Mouse (Mus musculus): ENCODE measurements around the gene Olfr287.
A peak's percentile ranks its signal among the peaks of the same experiment; 100 is the strongest.

The Olfr287 gene

GRCm38 (mm10) chr15:98220877-98221276 lies at the start of gene Olfr287, which contains the start of gene Gm44579:
TSS of gene Olfr287 (minus strand) at chr15:98221056.
TSS of gene Gm44579 (minus strand) at chr15:98220977.
- DNase-seq (ENCODE audit: extremely low read depth, insufficient read length, low spot score) = no peak

GRCm38 (mm10) chr15:98257776-98258175 lies 36.9 kb upstream of the Olfr287 start:
- no peak for DNase-seq (ENCODE audit: extremely low read depth, insufficient read length, low spot score)

GRCm38 (mm10) chr15:98257193-98257592 lies 36.3 kb upstream of the Olfr287 start, which contains the start of gene H1fnt:
TSS of gene H1fnt (minus strand) at chr15:98257293.
- DNase-seq (ENCODE audit: extremely low read depth, insufficient read length, low spot score) = no peak

- peak; percentile 7 for DNase-seq (ENCODE audit: extremely low read depth, insufficient read length, low spot score)
Observed at GRCm38 (mm10) chr15:98256271-98256670, 35.4 kb upstream of the Olfr287 start.

GRCm38 (mm10) chr15:98235442-98235841 lies 14.6 kb upstream of the Olfr287 start:
- DNase-seq (ENCODE audit: extremely low read depth, insufficient read length, low spot score) = no peak

GRCm38 (mm10) chr15:98234350-98234749 lies 13.5 kb upstream of the Olfr287 start, which contains the start of gene Olfr286:
TSS of gene Olfr286 (minus strand) at chr15:98234450.
- DNase-seq (ENCODE audit: extremely low read depth, insufficient read length, low spot score) = no peak

GRCm38 (mm10) chr15:98226096-98226495 lies 5.2 kb upstream of the Olfr287 start:
- DNase-seq (ENCODE audit: extremely low read depth, insufficient read length, low spot score) = no peak

GRCm38 (mm10) chr15:98225610-98226009 lies 4.8 kb upstream of the Olfr287 start:
- DNase-seq (ENCODE audit: extremely low read depth, insufficient read length, low spot score) = no peak

- no peak for DNase-seq (ENCODE audit: extremely low read depth, insufficient read length, low spot score)
Observed at GRCm38 (mm10) chr15:98222377-98222776, 1.5 kb upstream of the Olfr287 start.

- no peak for DNase-seq (ENCODE audit: extremely low read depth, insufficient read length, low spot score)
Observed at GRCm38 (mm10) chr15:98214130-98214529, 6.7 kb downstream of the Olfr287 start.

- no peak for DNase-seq (ENCODE audit: extremely low read depth, insufficient read length, low spot score)
Observed at GRCm38 (mm10) chr15:98213336-98213870, 7.5 kb downstream of the Olfr287 start.

- peak; percentile 19 for DNase-seq (ENCODE audit: extremely low read depth, insufficient read length, low spot score)
Observed at GRCm38 (mm10) chr15:98209676-98210075, 11.2 kb downstream of the Olfr287 start.

GRCm38 (mm10) chr15:98195442-98195841 lies 25.4 kb downstream of the Olfr287 start, which contains the start of gene Olfr288:
TSS of gene Olfr288 (minus strand) at chr15:98195542.
- DNase-seq (ENCODE audit: extremely low read depth, insufficient read length, low spot score) = no peak

- no peak for DNase-seq (ENCODE audit: extremely low read depth, insufficient read length, low spot score)
Observed at GRCm38 (mm10) chr15:98184456-98184855, 36.4 kb downstream of the Olfr287 start.

- DNase-seq (ENCODE audit: extremely low read depth, insufficient read length, low spot score) = no peak
Observed at GRCm38 (mm10) chr15:98181856-98182570, 38.8 kb downstream of the Olfr287 start.

- peak; percentile 85 for DNase-seq (ENCODE audit: extremely low read depth, insufficient read length, low spot score)
Observed at GRCm38 (mm10) chr15:98181132-98181711, 39.6 kb downstream of the Olfr287 start.

- no peak for DNase-seq (ENCODE audit: extremely low read depth, insufficient read length, low spot score)
Observed at GRCm38 (mm10) chr15:98180567-98181131, 40.2 kb downstream of the Olfr287 start.

- DNase-seq (ENCODE audit: extremely low read depth, insufficient read length, low spot score) = no peak
Observed at GRCm38 (mm10) chr15:98177320-98177719, 43.5 kb downstream of the Olfr287 start.

- DNase-seq (ENCODE audit: extremely low read depth, insufficient read length, low spot score) = peak; percentile 24
Observed at GRCm38 (mm10) chr15:98173821-98174220, 47.0 kb downstream of the Olfr287 start.

GRCm38 (mm10) chr15:98172113-98172512 lies 48.7 kb downstream of the Olfr287 start:
- no peak for DNase-seq (ENCODE audit: extremely low read depth, insufficient read length, low spot score)

- no peak for DNase-seq (ENCODE audit: extremely low read depth, insufficient read length, low spot score)
Observed at GRCm38 (mm10) chr15:98170917-98171316, 49.9 kb downstream of the Olfr287 start.

Measured in 3134 (cell line).